Mouse (Mus musculus) intestine, embryonic 15.5 days (tissue): ENCODE data around the gene Lhfp. TPM values are rescaled to one million over a fixed set of nuclear protein-coding genes. Genes with fewer than 3 reads are reported as not detected.

Source experiments
- ATAC-seq: fragments of 200-750 bp; cut with Nextera tagmentation; 2 replicates; pipeline ENCODE4 v1.8.0; 2017; ENCODE audit warnings: moderate TSS enrichment, moderate library complexity
- H3K27ac ChIP-seq: fragments of 300-500 bp; sonication (generic); 2 replicates; pipeline ENCODE4 v1.5.1; 2015; ENCODE audit warnings: mild to moderate bottlenecking, inconsistent platforms
- H3K27me3 ChIP-seq: fragments of 300-500 bp; sonication (generic); replicated peaks from 2 replicates; pipeline ENCODE4 v1.6.1; 2015; ENCODE audit warnings: inconsistent platforms
- H3K36me3 ChIP-seq: fragments of 300-500 bp; sonication (generic); 2 replicates; pipeline ENCODE4 v1.6.1; 2015; ENCODE audit warnings: inconsistent platforms
- H3K4me1 ChIP-seq: fragments of 300-500 bp; sonication (generic); replicated peaks from 2 replicates; pipeline ENCODE4 v1.6.1; 2015; ENCODE audit warnings: inconsistent platforms
- H3K4me2 ChIP-seq: fragments of 300-500 bp; sonication (generic); replicated peaks from 2 replicates; pipeline ENCODE4 v1.6.1; 2015; ENCODE audit warnings: mild to moderate bottlenecking, inconsistent platforms
- H3K4me3 ChIP-seq: fragments of 300-500 bp; sonication (generic); replicated peaks from 2 replicates; pipeline ENCODE4 v1.5.1; 2015; ENCODE audit warnings: inconsistent platforms
- H3K9ac ChIP-seq: fragments of 300-500 bp; sonication (generic); 2 replicates; pipeline ENCODE4 v1.6.1; 2015; ENCODE audit warnings: inconsistent platforms
- H3K9me3 ChIP-seq: fragments of 300-500 bp; sonication (generic); 2 replicates; pipeline ENCODE4 v1.6.1; 2016; ENCODE audit warnings: inconsistent platforms
- WGBS: fragments of 180-500 bp; shearing (Covaris S2); methylation state at CpG from one replicate; pipeline ENCODE4 v1.1.7; 2015; 5-methylcytosine and 5-hydroxymethylcytosine counted together
- polyA plus RNA-seq: library from polyadenylated mRNA; unstranded; fragments of >200 nt; fragmentation: Nextera tagmentation; extraction: Ambion mirVana; gene quantifications from 2 replicates; pipeline ENCODE4 v1.2.1, GENCODE M21; 2015

The Lhfp gene
- polyA plus RNA-seq, 1 experiment from 2014 or later: 41.0 TPM

- no peak for ATAC-seq
- 81% methylated on average over 8 of the region's 8 CpGs for WGBS
- no peak overlapping the region for H3K27ac ChIP-seq
These were observed 154.4 kb downstream of the Lhfp start for GRCm38 (mm10) chr3:53195666-53196107.

GRCm38 (mm10) chr3:53200175-53200574 lies 158.8 kb downstream of the Lhfp start:
- Histone ChIP-seq H3K36me3 (no peaks in the 10 kb centered on the region), H3K4me3 (no peak overlapping the region), H3K9me3 (no peaks in the 10 kb centered on the region), H3K4me2 (no peak overlapping the region), H3K9ac (no peak overlapping the region), H3K27ac (no peak overlapping the region), H3K27me3 (no peaks in the 10 kb centered on the region), H3K4me1 (peaks cover 12% of the 10 kb centered on the region)
- no peak for ATAC-seq
- 90% methylated on average over 8 of the region's 8 CpGs for WGBS

More at GRCm38 (mm10) chr3:53195666-53196107, 154.4 kb downstream of the Lhfp start:
- no peaks in the 10 kb centered on the region for H3K27me3 ChIP-seq
- H3K9ac ChIP-seq: no peak overlapping the region
- H3K36me3 ChIP-seq: no peaks in the 10 kb centered on the region
- 0 out of 2 replicates have a peak, but pooled peaks cover under 1% of the 10 kb centered on the region for H3K4me1 ChIP-seq
- no peak overlapping the region for H3K4me3 ChIP-seq
- no peaks in the 10 kb centered on the region for H3K9me3 ChIP-seq
- H3K4me2 ChIP-seq: no peak overlapping the region

GRCm38 (mm10) chr3:53200853-53201252 lies 159.5 kb downstream of the Lhfp start:
- H3K36me3 ChIP-seq: no peaks in the 10 kb centered on the region
- H3K9ac ChIP-seq: no peak overlapping the region
- H3K27ac ChIP-seq: no peak overlapping the region
- 73% methylated on average over 10 of the region's 10 CpGs for WGBS
- H3K4me2 ChIP-seq: no peak overlapping the region
- H3K9me3 ChIP-seq: no peaks in the 10 kb centered on the region
- H3K4me1 ChIP-seq: peaks cover 12% of the 10 kb centered on the region
- no peak overlapping the region for H3K4me3 ChIP-seq
- ATAC-seq: no peak
- H3K27me3 ChIP-seq: no peaks in the 10 kb centered on the region

- Histone ChIP-seq H3K27me3 (no peaks in the 10 kb centered on the region), H3K4me3 (no peak overlapping the region), H3K4me2 (no peak overlapping the region), H3K9ac (no peak overlapping the region), H3K9me3 (no peaks in the 10 kb centered on the region), H3K27ac (no peak overlapping the region), H3K36me3 (no peaks in the 10 kb centered on the region), H3K4me1 (peaks cover 12% of the 10 kb centered on the region)
- WGBS: 52% methylated on average over 10 of the region's 10 CpGs
- ATAC-seq: 0 out of 2 replicates have a peak, but pooled peaks have one; percentile 10
These were observed 160.3 kb downstream of the Lhfp start for GRCm38 (mm10) chr3:53201670-53202069.

GRCm38 (mm10) chr3:53202184-53202583 lies 160.9 kb downstream of the Lhfp start:
- H3K4me1 ChIP-seq: peaks cover 12% of the 10 kb centered on the region
- ATAC-seq: no peak
- H3K4me3 ChIP-seq: no peak overlapping the region
- no peaks in the 10 kb centered on the region for H3K9me3 ChIP-seq
- H3K27ac ChIP-seq: no peak overlapping the region
- no peak overlapping the region for H3K9ac ChIP-seq
- no peak overlapping the region for H3K4me2 ChIP-seq
- WGBS: 71% methylated on average over 6 of the region's 6 CpGs
- H3K27me3 ChIP-seq: no peaks in the 10 kb centered on the region
- no peaks in the 10 kb centered on the region for H3K36me3 ChIP-seq

- H3K9ac ChIP-seq: no peak overlapping the region
- H3K36me3 ChIP-seq: no peaks in the 10 kb centered on the region
- peaks cover 12% of the 10 kb centered on the region for H3K4me1 ChIP-seq
- 40% methylated on average over 3 of the region's 3 CpGs for WGBS
- H3K4me3 ChIP-seq: no peak overlapping the region
- H3K27ac ChIP-seq: no peak overlapping the region
- no peaks in the 10 kb centered on the region for H3K9me3 ChIP-seq
- no peak overlapping the region for H3K4me2 ChIP-seq
- ATAC-seq: no peak
- no peaks in the 10 kb centered on the region for H3K27me3 ChIP-seq
These were observed 161.4 kb downstream of the Lhfp start for GRCm38 (mm10) chr3:53202698-53203097.

- Histone ChIP-seq H3K27ac (no peak overlapping the region), H3K27me3 (no peaks in the 10 kb centered on the region), H3K9me3 (no peaks in the 10 kb centered on the region), H3K4me3 (no peak overlapping the region), H3K36me3 (no peaks in the 10 kb centered on the region), H3K4me2 (no peak overlapping the region), H3K4me1 (peaks cover 12% of the 10 kb centered on the region), H3K9ac (no peak overlapping the region)
- no peak for ATAC-seq
- 74% methylated on average over 5 of the region's 5 CpGs for WGBS
These were observed 162.3 kb downstream of the Lhfp start for GRCm38 (mm10) chr3:53203656-53204055.

- 83% methylated on average over 7 of the region's 7 CpGs for WGBS
- ATAC-seq: no peak
- H3K36me3 ChIP-seq: no peaks in the 10 kb centered on the region
- H3K9me3 ChIP-seq: no peaks in the 10 kb centered on the region
- no peaks in the 10 kb centered on the region for H3K27me3 ChIP-seq
- no peak overlapping the region for H3K9ac ChIP-seq
- H3K4me3 ChIP-seq: no peak overlapping the region
- H3K27ac ChIP-seq: no peak overlapping the region
- no peak overlapping the region for H3K4me2 ChIP-seq
- H3K4me1 ChIP-seq: peaks cover 12% of the 10 kb centered on the region
These were observed 163.1 kb downstream of the Lhfp start for GRCm38 (mm10) chr3:53204348-53204984.

GRCm38 (mm10) chr3:53204985-53205365 lies 163.6 kb downstream of the Lhfp start:
- Histone ChIP-seq H3K27ac (no peak overlapping the region), H3K4me1 (peaks cover 12% of the 10 kb centered on the region), H3K9me3 (no peaks in the 10 kb centered on the region), H3K4me2 (no peak overlapping the region), H3K9ac (no peak overlapping the region), H3K4me3 (no peak overlapping the region), H3K27me3 (no peaks in the 10 kb centered on the region), H3K36me3 (no peaks in the 10 kb centered on the region)
- 86% methylated on average over 1 of the region's 1 CpGs for WGBS
- no peak for ATAC-seq

- Histone ChIP-seq H3K9ac (no peak overlapping the region), H3K36me3 (no peaks in the 10 kb centered on the region), H3K4me2 (no peak overlapping the region), H3K27ac (no peak overlapping the region), H3K27me3 (no peaks in the 10 kb centered on the region), H3K4me1 (peaks cover 11% of the 10 kb centered on the region), H3K4me3 (no peak overlapping the region), H3K9me3 (no peaks in the 10 kb centered on the region)
- 97% methylated on average over 3 of the region's 3 CpGs for WGBS
- ATAC-seq: no peak
These were observed 164.4 kb downstream of the Lhfp start for GRCm38 (mm10) chr3:53205706-53206105.

GRCm38 (mm10) chr3:53206509-53207224 lies 165.3 kb downstream of the Lhfp start:
- Histone ChIP-seq H3K4me2 (no peak overlapping the region), H3K27ac (no peak overlapping the region), H3K9me3 (no peaks in the 10 kb centered on the region), H3K27me3 (no peaks in the 10 kb centered on the region), H3K4me3 (no peak overlapping the region), H3K36me3 (no peaks in the 10 kb centered on the region), H3K9ac (no peak overlapping the region), H3K4me1 (peaks cover 5% of the 10 kb centered on the region)
- no peak for ATAC-seq
- 61% methylated on average over 11 of the region's 11 CpGs for WGBS

GRCm38 (mm10) chr3:53207225-53207528 lies 165.8 kb downstream of the Lhfp start:
- H3K4me3 ChIP-seq: no peak overlapping the region
- no peaks in the 10 kb centered on the region for H3K36me3 ChIP-seq
- no peaks in the 10 kb centered on the region for H3K9me3 ChIP-seq
- ATAC-seq: no peak
- no peak overlapping the region for H3K9ac ChIP-seq
- H3K4me2 ChIP-seq: no peak overlapping the region
- 67% methylated on average over 4 of the region's 4 CpGs for WGBS
- H3K27me3 ChIP-seq: no peaks in the 10 kb centered on the region
- H3K4me1 ChIP-seq: peaks cover 2% of the 10 kb centered on the region; the same call in 1 of the 2 replicates
- no peak overlapping the region for H3K27ac ChIP-seq
